Mouse (Mus musculus) cortical plate, adult 2 months (tissue): ENCODE data around the gene Cpe.

Experiments used
- CTCF ChIP-seq: fragments of 200-500 bp; IDR thresholded peaks from 2 replicates; pipeline ENCODE4 v1.5.1; 2011; ENCODE audit warnings: mild to moderate bottlenecking, control low read depth, low read length; ENCODE audit not compliant: insufficient read depth; ENCODE audit errors: extremely low read depth
- POLR2A ChIP-seq: fragments of 200-500 bp; IDR thresholded peaks from 2 replicates; pipeline ENCODE4 v1.6.1; 2011; ENCODE audit warnings: mild to moderate bottlenecking, low read length, control low read depth; ENCODE audit not compliant: insufficient read depth; ENCODE audit errors: extremely low read depth

- TF ChIP-seq CTCF (no peak), POLR2A (no peak)
These were observed 79.2 kb downstream of the Cpe start for GRCm38 (mm10) chr8:64613663-64614062.
